Mouse (Mus musculus) lung, adult 2 months (tissue): ENCODE measurements around the gene Igtp.

Experiments used
- CTCF ChIP-seq: fragments of 200-500 bp; IDR thresholded peaks from 2 replicates; pipeline ENCODE4 v1.5.1; 2011; ENCODE audit warnings: mild to moderate bottlenecking, low read length, control low read depth; ENCODE audit not compliant: insufficient read depth
- POLR2A ChIP-seq: fragments of 200-500 bp; IDR thresholded peaks from 2 replicates; pipeline ENCODE4 v1.6.1; 2011; ENCODE audit warnings: low read depth, mild to moderate bottlenecking, control low read depth, low read length, borderline replicate concordance; ENCODE audit errors: extremely low read depth

DNA sequence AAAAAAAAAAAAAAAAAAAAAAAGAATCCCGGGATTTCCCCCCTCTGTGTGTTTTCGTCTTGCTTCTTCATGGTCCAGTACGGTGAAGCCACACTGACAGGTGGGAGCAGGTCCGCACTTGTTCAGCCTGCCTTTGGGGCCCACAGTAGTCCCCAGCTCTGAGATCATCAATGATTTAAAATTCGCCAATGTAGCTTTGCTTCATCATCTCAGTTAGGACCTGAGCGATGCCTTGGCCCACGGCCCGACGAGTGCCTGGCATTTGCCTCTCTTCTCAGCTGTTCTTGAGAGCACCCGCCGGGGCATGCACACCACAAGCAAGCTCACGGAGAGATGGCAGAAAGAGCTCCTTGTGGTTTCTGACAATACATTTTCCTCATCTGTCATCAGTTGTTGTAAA lies 1.7 kb downstream of the Igtp start:
- TF ChIP-seq POLR2A (no peak), CTCF (no peak)
